Mouse (Mus musculus) testis, postnatal 14 days (tissue): ENCODE data around the gene Slc3a1.
A peak's percentile ranks its signal among the peaks of the same experiment; 100 is the strongest.

ENCODE experiments used
- DNase-seq: peaks from one replicate; pipeline ENCODE4 v3.0.0; 2021; ENCODE audit warnings: low spot score

Slc3a1 gene

GRCm38 (mm10) chr17:85037855-85038254 lies 9.7 kb downstream of the Slc3a1 start:
- no peak for DNase-seq

GRCm38 (mm10) chr17:85038311-85038710 lies 10.1 kb downstream of the Slc3a1 start:
- DNase-seq, result no peak

GRCm38 (mm10) chr17:85038761-85039160 lies 10.6 kb downstream of the Slc3a1 start:
- no peak for DNase-seq

GRCm38 (mm10) chr17:85040913-85041312 lies 12.7 kb downstream of the Slc3a1 start:
- no peak for DNase-seq

- no peak for DNase-seq
Observed at GRCm38 (mm10) chr17:85042419-85042818, 14.2 kb downstream of the Slc3a1 start.

GRCm38 (mm10) chr17:85043404-85043816 lies 15.2 kb downstream of the Slc3a1 start:
- no peak for DNase-seq

GRCm38 (mm10) chr17:85044466-85044865 lies 16.3 kb downstream of the Slc3a1 start:
- no peak for DNase-seq

- peak; percentile 16 for DNase-seq
Observed at GRCm38 (mm10) chr17:85045160-85045559, 17.0 kb downstream of the Slc3a1 start.

- DNase-seq, result no peak
Observed at GRCm38 (mm10) chr17:85048379-85048778, 20.2 kb downstream of the Slc3a1 start.

GRCm38 (mm10) chr17:85058276-85058675 lies 30.1 kb downstream of the Slc3a1 start:
- no peak for DNase-seq

GRCm38 (mm10) chr17:85059136-85059535 lies 31.0 kb downstream of the Slc3a1 start:
- no peak for DNase-seq

- no peak for DNase-seq
Observed at GRCm38 (mm10) chr17:85063560-85063959, 35.4 kb downstream of the Slc3a1 start.

- no peak for DNase-seq
Observed at GRCm38 (mm10) chr17:85067331-85067730, 39.2 kb downstream of the Slc3a1 start.

- DNase-seq, result no peak
Observed at GRCm38 (mm10) chr17:85070658-85071057, 42.5 kb downstream of the Slc3a1 start.

GRCm38 (mm10) chr17:85071088-85071775 lies 43.1 kb downstream of the Slc3a1 start:
- no peak for DNase-seq

- no peak for DNase-seq
Observed at GRCm38 (mm10) chr17:85072383-85072782, 44.2 kb downstream of the Slc3a1 start.

- no peak for DNase-seq
Observed at GRCm38 (mm10) chr17:85073214-85073613, 45.0 kb downstream of the Slc3a1 start.

GRCm38 (mm10) chr17:85074083-85074482 lies 45.9 kb downstream of the Slc3a1 start:
- no peak for DNase-seq

GRCm38 (mm10) chr17:85079276-85079675 lies 51.1 kb downstream of the Slc3a1 start:
- no peak for DNase-seq

- no peak for DNase-seq
Observed at GRCm38 (mm10) chr17:85080781-85081180, 52.6 kb downstream of the Slc3a1 start.

- DNase-seq, result no peak
Observed at GRCm38 (mm10) chr17:85085335-85085734, 57.2 kb downstream of the Slc3a1 start.

- DNase-seq, result no peak
Observed at GRCm38 (mm10) chr17:85086501-85086900, 58.3 kb downstream of the Slc3a1 start.

GRCm38 (mm10) chr17:85087591-85087990 lies 59.4 kb downstream of the Slc3a1 start:
- no peak for DNase-seq

GRCm38 (mm10) chr17:85088401-85088800 lies 60.2 kb downstream of the Slc3a1 start:
- no peak for DNase-seq
